Mouse (Mus musculus) left cerebral cortex, postnatal 36 days (tissue): Measurements from ENCODE around the gene Camk1g. TPM values are rescaled to one million over a fixed set of nuclear protein-coding genes. Genes with fewer than 3 reads are reported as not detected.

Source experiments
- DNase-seq, 2 experiments: peaks; one replicate each; pipeline ENCODE4 v3.0.0; 2021 to 2022; ENCODE audit warnings: low spot score in 2 of 2, mixed read lengths in 1 of 2
- intact Hi-C: fragments of 180-260 bp; cut with DNase I; formaldehyde crosslinking; loops from one replicate; pipeline ENCODE4 v1.15.1; 2025
- total RNA-seq, 2 experiments: library from RNA; stranded (reverse); gene quantifications; 2 replicates each; pipeline ENCODE4 v1.2.3; 2021

Gene Camk1g
- total RNA-seq = 10 to 100 TPM; 32.4 to 47.1 TPM

DNA sequence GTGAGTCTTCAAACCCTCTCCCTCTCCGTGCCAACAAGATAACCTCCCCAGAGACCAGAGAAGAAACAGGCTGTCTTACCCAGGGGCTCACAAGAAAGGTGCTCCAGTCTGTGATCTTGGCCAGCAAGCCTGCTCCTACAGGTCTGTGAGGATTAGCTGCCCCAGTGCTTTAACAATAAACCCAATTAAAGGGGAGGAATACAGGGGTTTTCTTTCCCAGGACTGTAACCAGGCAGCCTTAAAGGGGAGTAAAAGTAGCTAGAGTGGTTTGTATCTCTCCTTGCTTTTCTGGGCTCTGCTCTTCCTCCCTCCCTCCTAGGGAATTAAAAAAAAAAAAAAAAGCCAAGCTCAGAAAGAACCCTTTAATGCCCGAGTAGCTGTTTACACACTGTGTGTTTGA lies at the start of gene Camk1g:
Gene Camk1g (minus strand): TSS at position 203 of the 400 bp plus-strand sequence.
- intact Hi-C loops = no loop called here

DNA sequence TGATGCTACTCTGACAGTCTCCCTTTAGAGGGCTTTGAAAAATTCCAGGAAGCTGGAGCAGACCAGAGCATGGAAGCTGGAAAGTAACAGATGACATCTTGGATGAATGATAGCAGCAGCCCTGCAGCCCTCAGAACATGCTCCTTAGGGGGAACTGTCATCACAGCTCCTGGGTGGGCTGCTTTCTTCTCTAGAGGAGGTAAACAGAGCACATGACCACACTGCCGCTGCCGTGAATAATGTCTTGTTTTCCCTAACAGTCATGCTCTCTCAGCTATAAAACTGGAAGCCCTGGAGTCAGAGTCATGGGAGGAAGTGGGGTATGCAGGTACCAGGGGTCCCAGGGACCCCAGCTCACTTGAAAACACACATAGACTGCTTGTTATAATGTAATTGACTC lies 49.1 kb upstream of the Camk1g start:
- intact Hi-C loops = no loop called here
- no peak for DNase-seq

More for the DNA sequence above, at the start of gene Camk1g:
- DNase-seq = peak in 1 of 2 experiments; percentile 52

- DNase-seq = no peak
- intact Hi-C loops = no loop called here
Observed at GRCm38 (mm10) chr1:193418656-193419055, 48.6 kb upstream of the Camk1g start.

DNA sequence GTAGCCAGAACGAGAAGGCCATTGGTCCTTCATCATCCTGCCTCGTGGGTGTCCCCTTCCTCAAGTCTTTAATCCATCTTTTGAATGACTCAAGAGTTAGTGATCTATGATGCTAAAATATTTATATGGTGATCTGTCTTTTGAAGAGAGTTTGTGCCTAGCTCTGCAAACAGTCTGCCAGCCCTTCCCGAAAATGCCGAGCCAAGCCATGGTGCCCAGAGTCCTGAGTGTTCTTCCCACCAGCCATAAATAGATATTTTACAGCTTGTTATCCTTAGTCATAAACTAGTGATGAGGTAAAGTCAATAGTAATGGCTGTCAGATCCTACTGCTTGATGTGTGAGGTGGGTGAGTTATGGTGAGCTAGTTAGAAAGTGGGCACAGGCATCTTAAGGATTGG lies 44.0 kb upstream of the Camk1g start:
- intact Hi-C loops = no loop called here
- DNase-seq = no peak

GRCm38 (mm10) chr1:193413368-193414000 lies 43.4 kb upstream of the Camk1g start:
- intact Hi-C loops = no loop called here

DNA sequence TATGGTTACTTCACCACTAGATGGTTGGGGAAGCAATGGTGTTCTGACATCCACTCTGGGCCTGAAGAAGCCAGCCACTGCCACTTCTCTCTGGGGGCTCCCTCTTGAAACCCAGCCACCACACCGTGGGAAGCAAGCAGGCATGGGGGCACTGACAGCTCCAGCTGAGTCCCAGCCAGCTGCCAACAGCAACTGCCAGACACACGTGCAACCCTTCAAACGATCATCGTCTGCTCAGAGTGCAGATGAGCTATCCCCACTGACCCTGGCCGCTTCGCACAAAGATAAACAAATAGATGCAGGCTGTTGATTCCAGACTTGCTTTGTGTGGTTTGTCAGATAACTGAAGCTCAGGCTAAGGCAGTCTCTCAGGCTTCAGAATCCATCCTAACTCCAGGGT lies 37.4 kb upstream of the Camk1g start:
- DNase-seq = no peak
- intact Hi-C loops = no loop called here

More at GRCm38 (mm10) chr1:193413368-193414000, 43.4 kb upstream of the Camk1g start:
- DNase-seq = no peak

DNA sequence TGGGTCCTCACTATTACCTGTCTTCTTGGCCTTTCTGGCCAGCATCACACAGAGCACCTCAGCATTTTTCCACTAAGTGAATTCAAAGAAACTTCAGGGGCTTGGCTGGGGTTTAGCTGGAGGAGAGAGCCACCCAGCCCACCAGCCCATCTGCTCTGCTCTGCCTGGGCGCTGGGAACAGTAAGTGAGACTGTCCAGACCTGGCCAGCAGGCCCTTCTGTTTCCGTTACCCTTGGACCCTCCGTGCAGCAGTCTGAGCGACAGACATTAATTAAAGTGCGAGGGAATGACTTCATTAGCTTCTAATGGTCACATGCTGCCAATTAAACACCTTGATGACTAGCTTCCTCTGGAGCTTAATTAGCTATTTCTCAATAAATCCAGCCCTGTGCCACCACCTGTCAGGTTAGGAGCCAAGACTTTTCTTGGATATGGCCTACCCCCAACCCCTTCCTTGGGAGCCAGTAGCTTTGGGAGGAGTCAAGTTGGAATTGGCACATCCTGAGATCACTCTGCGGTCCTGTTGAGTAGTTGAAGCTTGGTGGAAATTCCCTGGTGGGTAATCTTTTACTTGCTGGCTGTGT lies 36.1 kb upstream of the Camk1g start:
- intact Hi-C loops = no loop called here
- no peak for DNase-seq

DNA sequence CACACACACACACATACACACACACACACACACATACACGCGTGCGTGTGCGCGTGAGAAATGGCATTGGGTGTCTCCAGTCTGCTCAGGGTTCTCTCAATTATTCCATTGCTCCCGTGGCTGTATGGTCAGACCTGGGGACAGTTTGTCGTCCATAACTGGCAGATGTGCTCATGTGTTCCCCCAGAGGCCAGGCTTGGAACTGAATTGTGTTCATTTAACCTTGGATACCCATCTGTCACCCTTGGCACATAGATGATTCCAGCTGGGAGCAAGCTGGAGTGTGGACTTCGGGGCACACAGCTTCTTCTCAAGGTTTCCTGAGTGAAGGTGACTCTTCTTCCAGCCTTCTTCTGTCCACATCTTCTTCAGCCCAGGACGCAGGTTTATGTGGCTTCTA lies 31.6 kb upstream of the Camk1g start:
- intact Hi-C loops = no loop called here
- no peak for DNase-seq

GRCm38 (mm10) chr1:193400348-193400747 lies 30.2 kb upstream of the Camk1g start:
- intact Hi-C loops = no loop called here

GRCm38 (mm10) chr1:193398728-193399437 lies 28.8 kb upstream of the Camk1g start:
- DNase-seq = no peak
- intact Hi-C loops = no loop called here

More at GRCm38 (mm10) chr1:193400348-193400747, 30.2 kb upstream of the Camk1g start:
- no peak for DNase-seq

DNA sequence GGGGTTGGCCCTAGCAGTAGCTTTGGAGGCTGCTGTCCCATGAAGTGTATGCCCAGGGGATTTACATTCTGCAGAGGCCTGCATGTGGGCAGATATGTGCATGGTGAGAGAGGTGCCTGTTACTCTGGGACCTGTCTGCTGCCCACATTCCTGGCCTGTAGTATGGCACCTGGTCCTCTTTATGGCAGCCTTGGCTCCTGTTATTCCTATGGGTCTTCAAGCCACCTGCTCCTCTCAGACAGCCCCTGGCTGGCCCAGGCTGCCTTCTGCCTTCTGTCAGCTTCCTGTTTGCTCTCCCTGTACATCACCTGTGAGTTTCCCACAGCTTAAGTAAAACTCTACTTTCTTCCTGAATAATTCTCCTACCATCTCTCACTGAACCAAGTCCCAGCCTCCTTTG lies 27.0 kb upstream of the Camk1g start:
- intact Hi-C loops = no loop called here
- no peak for DNase-seq

GRCm38 (mm10) chr1:193392266-193392665 lies 22.2 kb upstream of the Camk1g start:
- intact Hi-C loops = no loop called here

GRCm38 (mm10) chr1:193390004-193390403 lies 19.9 kb upstream of the Camk1g start:
- no peak for DNase-seq
- intact Hi-C loops = no loop called here

More at GRCm38 (mm10) chr1:193392266-193392665, 22.2 kb upstream of the Camk1g start:
- no peak for DNase-seq

DNA sequence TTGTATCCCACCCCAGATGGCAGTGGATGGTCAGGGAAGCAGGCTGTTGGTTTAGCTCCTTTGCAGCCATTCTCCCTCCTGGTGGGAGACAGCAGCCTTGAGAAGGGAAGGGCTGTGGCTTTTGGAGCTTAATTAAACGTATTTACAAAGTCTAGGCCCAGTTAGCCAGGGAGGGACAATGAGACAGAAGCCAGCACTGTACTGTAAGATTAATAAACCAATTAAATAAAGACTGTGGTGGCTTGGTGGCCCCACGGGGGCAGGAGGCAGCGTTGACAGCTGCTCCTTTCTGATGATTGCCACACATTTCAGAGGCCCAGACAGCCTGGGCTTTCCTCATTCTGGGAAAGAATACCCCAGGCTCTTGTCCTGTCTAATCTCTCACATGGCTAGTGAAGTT lies 19.4 kb upstream of the Camk1g start:
- intact Hi-C loops = loop anchor here (5.0 to 10.0 kb wide), 3 partner anchors 58 to 1235 kb away; no protein-coding TSS in a partner anchor
- DNase-seq = no peak

GRCm38 (mm10) chr1:193387241-193387640 lies 17.1 kb upstream of the Camk1g start:
- no peak for DNase-seq
- intact Hi-C loops = loop anchor here (5.0 to 10.0 kb wide), 3 partner anchors 60 to 1238 kb away; no protein-coding TSS in a partner anchor

DNA sequence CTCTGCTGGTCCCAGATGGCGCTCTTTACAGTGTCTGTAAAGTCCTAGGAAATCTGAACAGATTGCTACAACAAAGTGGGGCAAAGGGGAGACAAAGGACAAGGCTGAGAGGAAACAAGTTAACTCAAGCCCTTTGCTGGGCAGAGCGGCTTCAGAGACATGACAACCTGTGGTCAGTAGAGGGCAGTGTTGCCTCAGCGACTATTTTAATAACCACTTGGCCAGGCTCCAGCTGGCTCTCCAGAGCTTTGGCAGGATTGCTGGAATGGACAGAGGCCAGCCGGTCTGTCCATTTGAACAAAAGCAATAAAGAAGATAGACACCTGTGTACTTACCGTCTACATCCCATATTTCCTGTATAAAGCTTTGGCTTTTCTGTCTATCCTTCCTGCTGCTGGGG lies 16.0 kb upstream of the Camk1g start:
- intact Hi-C loops = loop anchor here (5.0 to 10.0 kb wide), 3 partner anchors 61 to 1239 kb away; no protein-coding TSS in a partner anchor
- peak; percentile 72 to 82 for DNase-seq

DNA sequence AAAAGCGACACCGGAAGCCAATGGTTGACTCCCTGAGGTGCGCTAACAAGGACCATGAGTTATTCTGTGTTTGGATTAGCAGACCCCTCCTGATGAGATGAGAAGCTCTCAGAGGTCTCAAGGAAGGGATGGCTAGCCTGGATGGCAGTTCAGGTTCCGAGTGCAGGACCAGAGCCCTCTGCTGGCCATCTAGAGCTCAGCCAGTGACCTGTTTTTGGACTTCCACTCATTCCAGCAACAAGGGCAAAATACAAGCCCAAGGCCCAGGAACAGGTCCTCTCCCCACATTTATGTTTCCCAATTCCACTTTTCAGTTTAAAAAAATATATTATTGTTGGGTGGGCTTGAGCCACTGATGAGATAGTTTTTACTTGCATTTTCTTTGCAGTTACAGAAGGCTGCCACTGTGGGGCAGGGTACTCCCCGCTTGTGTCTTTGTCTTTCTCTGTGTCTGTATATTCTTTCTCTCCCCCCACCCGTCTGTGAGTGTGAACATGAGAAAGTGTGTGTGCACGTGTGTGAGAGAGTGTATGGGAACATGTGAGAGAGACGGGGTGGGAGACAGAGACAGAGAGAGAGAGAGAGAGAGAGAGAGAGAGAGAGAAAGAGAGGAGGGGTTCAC lies 12.9 kb upstream of the Camk1g start:
- intact Hi-C loops = loop anchor here (2.0 to 10.0 kb wide), 5 partner anchors 52 to 1242 kb away; partner anchors contain the start of gene Lamb3
- no peak for DNase-seq

- no peak for DNase-seq
- intact Hi-C loops = loop anchor here (2.0 to 10.0 kb wide), 5 partner anchors 52 to 1242 kb away; partner anchors contain the start of gene Lamb3
Observed at GRCm38 (mm10) chr1:193382435-193382834, 12.3 kb upstream of the Camk1g start.

GRCm38 (mm10) chr1:193381597-193382404 lies 11.7 kb upstream of the Camk1g start:
- peak in 1 of 2 experiments; percentile 44 for DNase-seq
- intact Hi-C loops = loop anchor here (2.0 to 10.0 kb wide), 5 partner anchors 51 to 1243 kb away; partner anchors contain the start of gene Lamb3
